Mouse (Mus musculus) lung, postnatal 25 days (tissue): ENCODE measurements around the gene Lgals3bp.

Experiments used
- DNase-seq: peaks from one replicate; pipeline ENCODE4 v3.0.0; 2022; ENCODE audit warnings: low spot score

Gene Lgals3bp

DNA sequence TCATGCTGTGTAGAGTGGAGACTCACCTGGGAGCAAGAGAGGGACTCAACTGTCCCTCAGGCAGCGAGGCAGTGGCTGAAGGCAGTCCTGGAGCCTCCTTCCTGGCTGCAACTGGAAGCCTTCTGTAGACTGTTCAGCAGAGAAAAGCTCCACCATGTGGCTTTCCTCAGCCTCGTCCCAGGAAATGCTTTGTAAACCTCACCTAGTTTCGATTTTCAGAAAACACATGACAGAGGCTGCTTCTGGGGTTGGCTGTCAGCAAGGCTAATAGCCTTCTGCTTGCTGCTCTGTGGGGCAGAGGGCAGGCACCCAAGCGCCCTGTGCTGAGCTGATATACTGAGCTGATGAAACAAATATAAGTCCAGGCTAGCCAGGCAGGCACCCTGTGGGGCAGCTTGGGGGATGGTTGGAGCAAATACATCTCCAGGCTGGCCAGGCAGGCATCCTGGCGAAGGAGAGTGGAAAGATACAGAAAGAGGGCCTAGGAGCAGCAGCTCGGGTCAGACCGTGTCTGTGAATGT, at the start of gene Lgals3bp:
Lgals3bp (minus strand) TSS at position 333 of the 521 bp plus-strand sequence.
- DNase-seq: peak; percentile 86

DNA sequence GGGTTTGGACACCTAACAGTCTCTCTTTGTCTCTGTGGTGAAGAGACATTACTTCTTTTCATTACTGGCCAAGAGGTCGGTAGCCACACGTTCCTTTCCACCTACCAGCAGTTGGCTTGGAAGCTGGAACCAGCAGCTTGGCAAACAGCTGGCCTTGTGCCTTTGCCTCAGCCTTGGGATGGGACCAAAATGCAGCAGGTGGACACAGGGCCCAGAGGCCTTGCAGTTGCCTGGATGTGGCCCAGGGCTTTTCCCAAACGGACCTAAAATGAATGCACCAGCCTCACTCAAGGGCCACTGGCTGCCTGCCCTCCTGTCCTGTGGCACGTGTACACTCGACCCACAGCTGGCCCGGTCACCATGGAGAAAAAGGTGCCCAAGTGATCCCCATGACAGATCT, 49.3 kb upstream of the Lgals3bp start:
- DNase-seq: no peak

DNA sequence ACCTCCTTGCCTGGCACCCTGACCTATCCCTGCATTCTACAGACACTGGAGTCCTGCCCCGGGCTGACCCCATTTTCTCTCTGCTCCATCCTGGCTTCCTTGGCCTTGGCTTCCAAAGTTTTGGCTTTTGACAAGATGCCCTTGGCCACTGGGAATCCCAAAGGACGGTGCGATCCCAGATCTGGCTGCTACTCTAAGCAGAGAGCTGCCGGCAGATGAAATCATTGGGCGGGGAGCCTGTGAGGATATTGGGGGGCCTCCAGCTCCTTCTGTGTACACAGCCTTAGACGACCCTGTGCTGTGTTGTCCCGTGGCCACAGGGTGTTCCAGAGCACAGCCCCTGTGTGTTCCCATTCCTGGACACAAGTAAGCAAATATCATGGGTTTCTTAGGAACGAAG, 46.5 kb upstream of the Lgals3bp start:
- no peak for DNase-seq

DNA sequence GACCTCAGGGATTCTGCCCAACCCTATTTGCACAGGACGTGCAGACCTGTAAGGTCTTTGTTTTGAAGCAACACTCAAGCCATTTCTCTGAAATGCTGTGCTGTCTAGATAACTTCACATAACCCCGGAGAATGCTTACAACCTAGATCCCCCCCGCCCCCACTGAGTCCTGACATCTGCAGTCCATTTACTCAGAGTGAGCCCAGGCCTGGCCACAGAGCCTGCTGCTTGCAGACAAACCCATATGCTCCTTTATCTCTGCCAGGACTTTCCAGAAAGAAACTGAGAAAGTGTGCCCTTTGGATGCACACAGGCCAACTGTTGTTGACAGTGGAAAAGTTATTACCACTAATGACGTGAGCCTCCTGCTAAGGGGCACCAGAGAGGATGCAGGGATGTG, 45.5 kb upstream of the Lgals3bp start:
- no peak for DNase-seq

DNA sequence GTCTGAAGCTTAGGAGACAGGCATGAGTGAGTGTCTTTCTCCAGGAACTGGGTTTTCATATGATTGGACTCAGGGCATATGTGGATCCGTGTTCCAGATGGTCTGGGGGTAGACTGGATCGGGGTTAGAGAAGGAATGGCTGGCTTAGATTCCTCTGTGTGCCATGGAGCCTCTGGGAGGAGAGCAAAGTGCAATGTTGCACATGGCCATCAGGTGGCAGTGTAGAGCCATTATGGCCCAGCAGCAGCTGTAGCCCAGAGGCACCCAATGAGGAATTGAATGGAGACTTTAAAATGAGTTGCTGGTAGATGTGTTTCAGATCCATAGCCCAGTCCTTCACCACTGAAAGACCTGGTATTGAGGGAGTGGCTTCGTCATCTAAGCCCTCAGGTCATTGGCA, 44.0 kb upstream of the Lgals3bp start:
- DNase-seq: peak; percentile 55

DNA sequence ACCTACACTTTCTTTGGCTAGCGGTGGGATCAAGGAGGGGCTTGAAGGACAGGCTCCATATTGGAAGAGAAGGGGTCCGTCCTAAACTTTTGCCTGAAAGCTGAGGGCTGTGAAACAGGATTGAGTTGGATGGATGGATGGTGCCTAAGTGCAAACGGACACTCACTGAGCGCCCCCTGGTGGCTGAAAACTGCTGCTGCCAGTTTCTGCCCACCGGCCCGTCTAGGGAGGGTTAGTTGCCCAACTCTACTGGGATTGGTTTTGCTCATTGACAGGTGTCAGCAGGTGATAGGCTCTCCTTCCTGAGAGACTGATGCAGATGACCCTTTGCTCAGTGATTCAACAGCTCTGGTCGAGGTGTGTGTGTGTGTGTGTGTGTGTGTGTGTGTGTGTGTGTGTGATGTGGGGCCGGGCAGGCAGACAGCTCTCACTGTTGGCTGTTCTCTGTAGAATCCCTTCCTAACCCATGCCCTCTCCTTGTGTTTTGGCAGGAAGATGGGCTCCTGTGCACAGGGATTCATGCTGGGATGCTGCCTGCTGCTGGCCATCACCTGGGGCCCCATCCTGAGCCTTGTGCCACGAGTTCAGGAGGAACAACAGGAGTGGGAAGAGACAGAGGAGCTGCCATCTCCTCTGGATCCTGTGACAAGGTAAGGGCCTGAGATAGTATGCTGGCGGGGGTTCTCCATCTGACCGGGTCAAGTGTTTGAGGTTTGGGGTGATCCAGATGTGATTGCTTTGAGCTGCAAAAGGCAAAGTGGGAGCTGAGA, 41.5 kb upstream of the Lgals3bp start:
- peak; percentile 64 for DNase-seq

DNA sequence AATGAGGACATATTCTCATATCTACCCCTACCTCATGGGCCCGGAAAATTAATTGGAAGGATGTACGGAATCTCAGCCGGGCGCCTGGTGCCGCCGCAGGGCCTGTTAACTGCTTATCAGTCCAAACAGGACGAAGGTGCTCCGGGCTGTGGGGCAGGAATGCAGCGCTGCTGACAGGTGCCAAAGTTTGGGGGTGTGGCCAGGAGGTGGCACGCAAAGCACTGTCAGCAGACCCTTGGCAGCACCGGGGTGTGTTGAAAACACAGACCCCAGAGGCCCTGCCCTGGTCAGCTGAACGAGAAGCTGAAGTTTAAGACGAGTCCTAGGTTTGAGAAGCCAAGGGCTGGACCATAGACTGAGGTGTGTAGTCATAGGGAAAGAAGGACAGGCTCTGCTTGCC, 40.8 kb upstream of the Lgals3bp start:
- DNase-seq: no peak

DNA sequence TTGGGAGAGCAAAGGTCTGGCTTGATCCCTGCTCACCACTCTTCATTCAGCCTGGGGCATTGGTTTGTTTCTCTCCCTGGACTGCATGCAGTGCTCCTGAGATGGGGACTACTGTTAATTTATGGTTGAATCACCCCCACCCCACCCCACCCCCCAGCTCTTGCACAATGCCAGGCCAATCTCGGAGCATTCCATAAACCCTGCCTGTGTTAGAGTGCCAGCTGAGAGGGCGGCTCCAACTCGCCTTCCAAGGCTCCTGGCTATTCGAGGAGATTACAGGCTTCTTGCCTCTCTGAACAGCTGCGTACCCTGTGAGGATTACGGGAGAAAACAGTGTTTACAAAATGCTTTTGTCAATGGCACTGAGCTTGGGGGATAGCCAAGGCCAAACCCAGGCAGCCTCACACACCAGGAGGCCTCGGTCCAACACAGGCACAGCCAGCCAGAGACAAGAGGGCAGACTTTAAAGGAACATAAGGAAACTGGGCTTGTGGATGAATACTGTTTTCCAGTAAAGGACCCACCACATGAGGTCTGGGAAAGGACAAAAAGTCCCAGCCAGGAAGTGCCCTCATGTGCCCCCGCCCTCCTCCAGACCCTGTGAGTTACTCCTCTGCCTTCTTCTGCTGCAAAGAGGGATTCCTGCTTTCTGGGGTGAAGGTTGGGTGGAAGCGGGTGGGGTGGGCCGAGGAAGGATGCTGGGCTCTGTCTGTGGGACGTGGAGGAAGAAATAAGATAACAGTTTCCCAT, 36.9 kb upstream of the Lgals3bp start:
- peak; percentile 51 for DNase-seq

DNA sequence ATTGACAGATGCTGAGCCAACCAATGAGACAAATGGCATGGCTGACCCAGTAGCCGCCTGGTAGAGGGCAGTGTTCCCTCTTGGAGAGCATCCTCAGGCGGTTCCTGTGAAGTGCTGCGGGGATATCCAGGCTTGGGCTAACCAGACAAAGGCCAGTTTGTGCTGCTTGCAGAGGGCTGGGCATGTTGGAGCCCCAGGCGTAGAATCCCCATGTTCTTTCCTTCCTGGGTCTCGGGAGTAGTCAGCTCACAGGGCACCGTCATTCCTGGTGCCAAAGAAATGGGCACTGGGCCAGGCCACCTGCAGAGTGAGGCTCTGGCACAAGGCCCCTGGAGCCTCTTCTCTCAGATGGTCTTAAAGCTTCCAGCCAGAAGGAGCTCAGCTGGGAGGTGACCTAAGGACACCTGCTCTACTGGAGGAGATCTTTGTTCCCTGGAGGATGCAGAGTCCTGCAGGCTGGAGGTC, 34.6 kb upstream of the Lgals3bp start:
- no peak for DNase-seq

DNA sequence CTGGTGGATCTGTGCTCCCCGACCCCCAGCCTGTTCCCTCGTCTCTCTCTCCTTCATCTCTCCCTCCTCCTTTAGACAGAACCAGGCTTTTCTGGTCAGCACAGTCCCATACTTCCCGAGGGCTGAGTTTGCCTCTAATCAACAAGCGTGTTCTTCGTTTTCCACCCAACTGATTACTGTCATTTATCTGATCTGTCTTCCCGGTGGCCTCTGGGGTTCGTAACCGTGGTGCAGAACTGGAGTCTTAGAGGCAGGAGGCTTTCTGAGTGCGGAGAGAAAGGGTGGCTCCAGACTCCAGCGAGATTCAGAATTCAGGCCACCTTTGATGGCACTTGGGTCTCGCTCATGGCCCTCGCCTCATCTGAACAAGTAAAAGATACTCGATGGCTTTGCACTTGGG, 32.2 kb upstream of the Lgals3bp start:
- DNase-seq: no peak

DNA sequence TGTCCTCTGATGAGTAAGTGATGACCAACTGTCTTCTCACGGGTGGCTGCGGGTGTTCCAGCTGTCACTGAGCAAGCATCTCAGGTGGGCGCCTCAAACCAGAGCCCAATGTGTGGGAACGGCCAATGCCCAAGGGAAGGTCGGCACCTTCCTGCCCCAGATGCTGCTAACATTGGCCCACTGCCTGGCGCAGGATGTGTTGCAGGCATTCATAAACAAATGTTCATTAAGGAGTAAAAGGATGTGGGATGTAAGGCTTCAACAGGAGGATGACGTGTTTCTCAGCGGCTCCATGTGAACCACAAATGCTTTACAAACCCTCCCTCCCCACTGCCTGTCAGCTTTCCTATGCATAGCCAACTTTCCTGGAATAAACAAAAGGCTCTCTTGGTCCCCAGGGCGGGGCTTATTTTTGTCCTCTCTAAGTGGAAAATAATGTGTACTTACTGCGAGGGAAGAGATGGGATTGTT, 31.5 kb upstream of the Lgals3bp start:
- DNase-seq: no peak

DNA sequence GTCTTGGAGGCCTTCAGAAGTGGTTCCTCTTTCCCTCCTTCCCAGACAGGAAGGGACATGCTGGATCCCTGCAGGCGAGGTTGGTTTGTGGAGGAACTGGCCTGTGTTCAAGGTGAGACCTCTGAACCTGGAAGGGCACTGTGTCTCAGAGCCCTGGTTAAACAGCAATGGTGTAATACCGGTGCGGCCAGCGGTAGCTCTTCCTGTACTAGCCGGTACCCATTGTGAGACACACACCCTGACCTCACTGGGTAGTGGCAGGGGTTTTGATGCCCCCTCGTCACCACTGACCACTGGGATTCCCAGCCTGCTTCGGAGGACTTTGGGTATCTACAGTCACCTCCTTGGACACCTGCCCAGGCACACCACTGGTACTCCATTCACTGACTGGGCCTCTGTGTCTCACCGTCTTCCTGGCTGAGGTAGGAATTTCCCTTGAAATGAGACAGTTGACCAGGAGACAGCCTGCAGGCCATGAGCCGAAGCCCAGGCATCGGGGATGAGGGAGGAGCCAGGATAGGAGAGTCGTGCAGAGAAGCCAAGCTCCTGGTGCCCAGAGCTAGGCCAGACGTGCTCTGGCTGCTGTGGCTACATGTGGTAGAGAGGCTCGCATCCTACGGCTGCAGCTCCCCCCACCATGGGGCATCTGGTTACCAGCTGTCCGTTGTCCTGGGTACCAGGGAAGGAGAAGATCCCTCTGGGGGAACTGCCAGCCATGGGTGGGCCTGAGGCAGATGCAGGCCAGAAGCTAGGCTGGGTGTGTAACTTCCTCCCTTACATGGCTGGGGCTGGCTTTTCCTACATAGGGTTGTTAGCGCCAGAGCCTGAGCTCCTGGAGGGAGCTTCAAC, 29.4 kb upstream of the Lgals3bp start:
- DNase-seq: no peak

DNA sequence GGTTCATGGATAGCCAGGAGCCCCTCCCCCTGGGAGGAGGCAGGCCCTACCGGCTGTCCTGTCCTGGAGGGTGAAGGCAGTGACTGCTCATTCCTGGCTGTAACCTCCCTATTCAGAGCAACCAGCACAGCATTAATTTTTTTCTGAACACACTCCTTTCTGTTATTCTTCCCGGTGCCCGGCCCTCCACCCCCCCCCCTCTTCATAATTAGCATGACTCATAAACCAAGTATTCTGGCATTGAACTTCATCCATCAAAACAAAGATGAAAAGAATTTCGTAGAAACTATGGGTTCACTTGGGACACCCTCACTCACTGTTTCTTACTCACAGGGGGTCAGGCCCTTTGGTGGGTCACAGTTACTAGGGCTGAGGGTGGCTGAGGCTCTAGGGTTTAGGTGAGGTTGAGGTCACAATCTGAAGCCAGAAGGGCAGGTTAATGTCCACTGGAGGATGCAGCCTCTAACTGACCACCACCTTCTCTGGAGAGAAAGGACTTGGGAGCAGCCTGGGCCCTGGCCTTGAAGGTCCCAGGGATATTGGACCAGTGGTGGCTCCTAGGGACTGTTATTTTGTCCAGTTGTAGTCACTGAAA, 28.5 kb upstream of the Lgals3bp start:
- no peak for DNase-seq

DNA sequence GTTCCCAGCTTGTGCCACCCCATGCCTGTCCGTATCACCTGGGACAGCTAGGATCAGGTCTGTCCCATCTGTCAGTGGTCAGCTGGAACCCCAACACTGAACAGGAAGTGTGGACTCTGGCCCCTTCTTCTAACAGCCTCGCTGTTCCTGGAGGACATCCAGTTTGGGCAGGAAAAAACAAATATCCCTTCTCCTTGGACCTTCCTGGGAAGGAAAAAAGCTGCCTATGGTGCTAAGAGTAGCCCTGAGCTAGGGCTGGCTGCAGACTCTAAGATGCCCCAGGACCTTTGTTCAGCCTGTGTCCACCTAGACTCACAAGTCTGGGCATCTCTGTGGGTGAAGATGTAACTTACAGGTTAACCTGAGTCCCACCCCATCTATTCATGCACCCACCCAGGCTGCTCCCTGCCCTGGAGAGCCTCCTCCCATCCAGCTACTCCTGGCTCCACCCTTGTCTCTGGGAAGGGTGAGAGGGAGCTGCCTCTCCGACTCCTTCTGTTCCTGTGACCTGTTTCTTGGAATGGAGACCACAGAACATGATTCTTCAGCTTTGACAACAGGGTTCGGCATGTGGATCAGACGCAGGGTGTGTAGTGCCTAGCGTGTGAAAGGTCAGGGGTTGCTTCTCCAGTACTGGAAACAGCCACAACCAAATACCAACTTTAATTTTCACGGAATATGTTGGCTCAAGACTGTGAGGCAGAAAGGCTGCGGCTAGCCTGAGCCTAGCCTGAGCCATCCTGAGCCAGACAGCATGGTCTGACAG, 27.2 kb upstream of the Lgals3bp start:
- no peak for DNase-seq

DNA sequence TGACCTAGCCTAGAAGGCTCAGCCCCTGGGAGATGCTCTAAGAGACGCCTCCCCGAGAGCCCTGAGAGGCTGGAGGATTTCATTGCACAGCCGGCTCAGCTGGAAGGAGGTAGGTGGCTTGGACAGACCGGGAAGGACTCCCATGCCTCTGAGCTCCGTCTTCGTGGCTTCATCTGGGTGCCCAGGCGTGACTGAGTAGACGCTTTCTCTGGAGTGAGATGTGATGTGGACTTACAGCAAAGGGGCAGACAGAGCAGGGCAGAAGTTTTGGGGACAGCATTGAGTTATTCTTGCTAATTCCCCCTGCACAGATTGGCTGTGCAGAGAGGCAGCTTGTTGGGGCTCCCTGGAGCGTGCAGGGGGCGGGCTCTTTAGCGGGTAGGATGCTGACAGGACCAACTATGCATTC, 26.6 kb upstream of the Lgals3bp start:
- no peak for DNase-seq

DNA sequence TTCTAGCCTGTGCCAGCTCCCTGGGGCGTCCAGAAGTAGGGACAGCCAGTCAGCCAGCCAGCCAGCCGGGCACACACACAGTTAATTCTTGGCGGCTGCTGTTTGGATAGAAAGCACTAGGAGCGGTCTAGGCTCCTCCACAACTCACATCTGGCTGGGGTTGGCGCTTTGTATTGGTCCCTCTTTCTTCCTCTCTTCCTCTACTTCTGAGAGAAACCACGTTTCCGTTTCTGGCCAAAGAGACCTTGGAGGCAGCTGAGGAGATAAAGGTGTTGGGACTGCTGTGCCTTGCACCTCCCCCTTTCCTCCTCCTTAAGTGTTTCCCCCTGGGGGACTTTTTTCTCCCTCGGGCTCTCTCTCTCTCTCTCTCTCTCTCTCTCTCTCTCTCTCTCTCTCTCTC, 26.1 kb upstream of the Lgals3bp start, which contains the start of gene C1qtnf1:
C1qtnf1 (plus strand) TSS at position 218 of the 400 bp plus-strand sequence.
- DNase-seq: no peak

DNA sequence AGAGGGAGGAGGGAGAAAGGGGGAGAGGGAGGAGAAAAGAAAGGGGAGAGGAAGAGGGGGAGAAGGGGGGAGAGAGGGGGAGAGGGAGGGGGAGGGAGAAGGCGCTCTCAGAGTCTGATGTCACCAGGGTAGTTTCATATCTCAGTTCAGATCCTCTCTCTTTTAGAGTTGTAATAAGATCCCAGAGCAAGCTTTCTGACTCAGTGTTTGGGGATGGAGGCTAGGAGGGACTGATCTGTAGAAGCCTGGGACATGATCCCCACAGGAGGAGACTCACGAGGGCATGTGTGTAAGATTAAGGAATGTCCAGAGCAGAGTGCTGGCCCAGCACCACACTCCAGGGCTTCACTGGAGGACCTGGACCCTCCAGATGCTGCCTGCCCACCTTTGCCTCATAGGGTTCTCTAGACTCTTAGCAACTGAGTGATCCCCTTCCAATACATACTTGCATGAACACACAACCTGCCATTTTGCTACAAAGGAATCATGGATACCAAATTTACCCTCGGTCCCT, 25.4 kb upstream of the Lgals3bp start:
- no peak for DNase-seq

DNA sequence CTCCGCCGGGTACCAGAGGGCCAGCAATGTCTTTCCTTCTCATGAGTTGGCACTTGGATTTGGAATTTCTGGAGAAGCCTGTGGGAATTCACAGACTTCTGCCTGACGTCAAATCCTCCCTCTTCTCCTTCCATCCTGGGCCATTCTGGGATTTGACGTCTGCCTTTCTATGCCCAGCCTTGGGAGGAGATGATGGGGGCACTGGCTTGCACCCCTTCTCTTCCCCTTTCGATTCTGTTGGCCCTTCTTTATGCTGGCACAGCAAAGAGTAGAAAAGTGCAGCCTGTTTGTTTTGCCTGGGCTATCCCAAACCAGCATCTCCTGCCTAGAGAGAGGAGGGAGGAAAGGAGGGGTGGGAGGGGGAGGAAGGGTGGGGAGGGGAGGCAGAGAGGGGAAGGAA, 24.9 kb upstream of the Lgals3bp start:
- no peak for DNase-seq

DNA sequence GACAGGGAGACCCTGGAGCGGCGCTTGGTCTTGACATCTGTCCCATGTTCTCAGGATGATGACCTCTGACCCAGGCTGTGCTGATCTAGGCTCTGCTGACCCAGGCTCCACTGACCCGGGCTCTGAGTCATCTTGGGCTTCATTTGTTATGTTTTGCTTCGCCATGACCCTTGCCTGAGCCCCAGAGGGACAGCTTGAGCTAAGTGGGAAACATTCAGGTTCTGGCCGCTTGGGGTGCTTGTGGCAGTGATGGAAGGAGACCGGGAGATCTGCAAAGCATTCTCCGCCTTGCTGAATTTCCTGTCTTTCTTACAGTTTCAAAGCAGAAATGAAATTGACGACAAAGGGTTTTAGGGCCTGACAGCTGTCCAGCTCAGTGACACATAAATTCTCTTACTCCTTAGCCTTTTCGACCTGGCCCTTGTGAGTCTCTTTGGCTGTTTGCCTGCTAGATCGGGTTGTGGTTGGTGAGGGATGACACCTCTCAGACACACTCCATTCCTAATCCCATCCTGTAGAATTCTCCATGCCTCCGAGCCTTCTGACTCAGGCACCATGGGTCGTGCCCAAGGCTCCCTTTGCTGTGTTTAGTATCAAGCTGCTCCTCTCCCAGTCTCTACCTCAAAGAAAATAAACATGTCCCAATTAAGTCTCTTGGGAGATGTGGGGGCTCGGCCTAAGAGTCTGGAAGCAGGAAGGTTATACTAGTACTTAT, 22.9 kb upstream of the Lgals3bp start:
- DNase-seq: no peak
